Mouse (Mus musculus): ENCODE data around the gene Kif15.

The Kif15 gene

GRCm38 (mm10) chr9:122950643-122951475 lies at the start of gene Kif15, which contains the start of gene 1110059G10Rik:
TSS of gene Kif15 (plus strand) at chr9:122951046.
TSS of gene 1110059G10Rik (minus strand) at chr9:122951000.
- peak; percentile 97 for DNase-seq (ENCODE audit: low spot score)

DNA sequence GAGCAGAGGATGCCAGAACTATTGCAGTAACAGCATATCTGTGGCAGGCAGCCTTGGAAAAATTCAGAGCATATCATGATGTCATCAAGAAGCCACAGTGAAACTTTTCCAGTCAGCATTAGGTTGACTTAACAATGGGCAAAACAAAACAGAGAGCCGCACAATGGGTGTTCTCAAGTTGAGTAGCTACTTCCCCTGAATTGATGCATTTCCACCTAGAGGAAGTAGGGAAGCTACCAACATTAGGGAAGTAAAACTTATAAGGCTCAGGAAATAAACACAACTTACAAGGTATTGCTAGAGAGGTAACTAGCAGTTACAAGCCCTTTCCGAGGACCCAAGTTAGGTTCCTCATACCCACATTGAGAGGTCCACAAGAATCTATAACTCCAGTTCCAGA lies 49.8 kb upstream of the Kif15 start:
- no peak for DNase-seq (ENCODE audit: low spot score)

DNA sequence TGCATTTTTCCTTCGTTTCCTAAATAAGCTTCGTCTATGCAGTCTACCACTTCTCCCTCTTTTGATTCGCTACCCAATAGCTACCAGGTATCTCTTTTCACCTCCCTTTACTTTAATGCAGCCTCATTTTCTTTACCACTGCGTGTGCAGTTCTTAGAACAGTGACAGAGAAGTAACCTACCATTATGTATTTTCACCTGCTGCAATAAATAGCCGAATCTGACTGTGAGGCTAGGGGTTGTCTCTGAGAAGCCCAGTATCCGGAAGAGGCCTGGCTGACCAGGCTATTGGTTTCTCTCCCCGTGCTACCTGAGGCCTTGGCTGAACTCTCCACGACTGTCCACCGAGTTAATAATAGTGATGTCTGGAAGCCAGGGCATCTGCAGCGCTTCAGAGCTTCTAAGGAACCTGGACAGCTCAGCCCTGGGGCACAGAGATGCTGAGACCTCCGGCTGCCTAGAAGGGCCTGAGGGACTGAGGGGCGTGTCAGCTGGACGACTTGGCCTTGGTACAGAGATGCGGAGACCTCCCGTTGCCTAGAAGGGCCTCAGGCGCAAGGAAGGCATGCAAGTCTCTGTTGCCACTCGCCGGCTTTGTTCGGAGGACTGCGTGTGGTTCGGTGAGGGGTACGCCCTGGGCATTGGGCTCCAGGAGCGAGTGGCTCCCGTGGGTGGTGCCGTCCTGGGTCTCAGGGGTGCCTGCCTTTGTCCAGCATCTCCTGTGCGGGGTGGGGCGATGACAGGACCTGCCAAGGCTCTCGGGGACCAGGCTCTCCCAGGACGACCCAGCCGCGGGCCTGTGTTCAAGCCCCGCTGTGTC lies 47.9 kb upstream of the Kif15 start:
- DNase-seq (ENCODE audit: low spot score): peak; percentile 92

GRCm38 (mm10) chr9:122922436-122922835 lies 28.4 kb upstream of the Kif15 start:
- no peak for DNase-seq (ENCODE audit: low spot score)

DNA sequence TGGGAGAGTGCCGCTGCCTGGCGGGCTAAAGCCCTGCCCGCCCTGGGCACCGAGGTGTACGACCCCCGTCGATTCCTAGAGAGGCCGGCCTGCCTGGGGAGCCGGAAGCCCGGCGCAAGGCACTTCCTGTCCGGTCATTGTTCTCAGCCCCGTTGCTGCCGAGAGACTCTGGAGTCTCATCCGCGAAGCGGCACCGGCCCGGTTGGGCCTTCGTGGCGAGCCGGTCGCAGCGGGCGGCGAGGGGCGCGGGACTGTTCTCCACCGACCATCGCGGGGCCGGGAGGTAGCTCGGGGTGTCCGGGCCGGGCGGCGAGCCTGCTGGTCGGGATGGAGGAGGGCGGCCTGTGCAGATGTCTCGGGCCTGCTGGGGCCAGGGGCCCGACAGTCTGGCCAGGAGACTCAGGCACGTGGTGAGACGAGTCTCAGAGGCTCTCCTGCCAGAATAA lies 27.9 kb upstream of the Kif15 start, which contains the start of gene Zfp105:
TSS of gene Zfp105 (plus strand) at position 137 of the 446 bp plus-strand sequence.
- DNase-seq (ENCODE audit: low spot score): peak; percentile 94

DNA sequence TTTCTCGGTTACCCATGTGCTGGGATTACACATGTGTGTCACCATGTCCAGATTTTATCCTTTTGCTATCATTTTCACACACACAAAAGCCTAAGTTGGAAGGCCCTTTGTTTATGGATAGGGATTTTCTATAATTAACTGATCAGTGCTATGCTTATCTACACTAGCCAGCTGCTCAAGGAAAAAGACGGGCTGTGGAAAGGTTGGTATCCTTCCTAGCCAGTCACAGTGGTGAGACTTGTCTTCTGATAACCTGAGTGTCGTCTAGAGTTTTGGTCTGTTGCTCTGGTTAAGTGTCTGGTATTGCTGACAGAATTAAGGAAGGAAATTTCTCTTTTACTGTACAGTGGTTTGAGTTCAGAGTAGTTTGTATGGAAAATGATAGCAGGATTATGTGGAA lies 21.9 kb upstream of the Kif15 start:
- no peak for DNase-seq (ENCODE audit: low spot score)

GRCm38 (mm10) chr9:122998406-122999192 lies 47.8 kb downstream of the Kif15 start:
- DNase-seq (ENCODE audit: low spot score): no peak

DNA sequence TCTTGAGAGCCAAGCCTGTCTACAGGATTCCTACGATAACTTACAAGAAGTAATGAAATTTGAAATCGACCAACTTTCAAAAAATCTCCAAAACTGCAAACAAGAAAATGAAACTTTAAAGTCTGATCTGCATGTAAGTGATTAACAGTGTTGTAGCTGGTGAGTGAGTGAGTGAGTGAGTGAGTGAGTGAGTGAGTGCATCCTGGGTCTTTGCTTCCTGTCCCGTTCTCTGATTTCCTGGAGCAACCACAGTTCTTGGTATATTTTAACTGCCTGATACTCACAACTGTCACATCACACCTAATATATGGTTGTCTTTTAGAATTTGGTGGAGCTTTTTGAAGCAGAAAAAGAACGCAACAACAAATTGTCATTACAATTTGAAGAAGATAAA lies 48.3 kb downstream of the Kif15 start:
- no peak for DNase-seq (ENCODE audit: low spot score)

DNA sequence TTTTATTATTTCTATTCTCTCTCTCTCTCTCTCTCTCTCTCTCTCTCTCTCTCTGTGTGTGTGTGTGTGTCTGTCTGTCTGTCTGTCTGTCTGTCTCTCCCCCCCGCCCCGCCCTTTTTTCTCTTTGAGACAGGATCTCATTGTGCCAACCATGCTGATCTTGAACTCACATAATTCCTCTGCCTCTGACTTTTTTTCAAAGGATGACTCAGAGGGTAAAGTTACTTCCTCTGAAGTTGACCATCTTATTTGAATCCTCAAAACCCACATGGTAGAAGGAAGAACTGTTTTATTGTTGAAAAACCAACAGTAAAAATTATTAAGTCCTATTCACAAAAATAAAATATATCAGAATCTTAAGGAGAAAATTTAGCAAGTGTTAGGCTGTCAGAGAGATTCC lies 53.9 kb downstream of the Kif15 start:
- DNase-seq (ENCODE audit: low spot score): no peak

DNA sequence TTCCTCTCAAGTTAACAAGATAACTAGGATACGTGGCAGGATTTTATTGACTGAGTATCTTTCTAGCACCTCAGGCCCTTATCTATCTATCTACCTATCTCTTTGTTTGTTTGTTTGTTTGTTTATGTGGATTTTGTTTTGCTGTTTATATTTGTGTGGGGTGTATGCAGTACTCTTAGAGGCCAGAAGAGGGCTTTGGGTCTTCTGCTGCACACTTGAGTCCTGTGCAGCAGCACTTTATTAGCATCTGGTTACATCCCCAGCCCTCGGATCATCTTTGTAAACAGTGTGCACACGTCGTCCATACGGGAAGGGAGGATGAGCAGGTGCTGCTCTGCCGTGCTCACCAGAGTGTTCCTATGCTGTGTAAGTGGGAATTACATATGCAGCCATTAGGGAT lies 55.2 kb downstream of the Kif15 start:
- peak; percentile 7 for DNase-seq (ENCODE audit: low spot score)

- peak; percentile 89 for DNase-seq (ENCODE audit: low spot score)
Measured at GRCm38 (mm10) chr9:123020995-123021631, 70.3 kb downstream of the Kif15 start, which contains the start of gene Tmem42. TSS of gene Tmem42 (plus strand) at chr9:123021326.

- peak; percentile 50 for DNase-seq (ENCODE audit: low spot score)
Measured at GRCm38 (mm10) chr9:123021636-123022379, 71.0 kb downstream of the Kif15 start.

DNA sequence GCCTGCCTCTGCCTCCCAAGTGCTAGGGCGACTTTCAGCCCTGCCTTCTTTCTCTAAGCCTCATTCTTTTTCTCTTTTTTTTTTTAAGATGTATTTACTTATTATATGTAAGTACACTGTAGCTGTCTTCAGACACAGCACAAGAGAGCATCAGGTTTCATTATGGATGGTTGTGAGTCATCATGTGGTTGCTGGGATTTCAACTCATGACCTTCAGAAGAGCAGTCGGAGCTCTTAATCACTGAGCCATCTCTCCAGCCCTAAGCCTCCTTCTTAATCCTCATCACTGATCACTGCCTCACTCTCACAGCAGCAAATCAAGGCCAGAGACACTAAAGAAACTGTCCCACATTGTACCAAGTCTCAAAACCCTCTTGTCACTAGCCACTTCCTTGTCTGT lies 73.4 kb downstream of the Kif15 start:
- no peak for DNase-seq (ENCODE audit: low spot score)

DNA sequence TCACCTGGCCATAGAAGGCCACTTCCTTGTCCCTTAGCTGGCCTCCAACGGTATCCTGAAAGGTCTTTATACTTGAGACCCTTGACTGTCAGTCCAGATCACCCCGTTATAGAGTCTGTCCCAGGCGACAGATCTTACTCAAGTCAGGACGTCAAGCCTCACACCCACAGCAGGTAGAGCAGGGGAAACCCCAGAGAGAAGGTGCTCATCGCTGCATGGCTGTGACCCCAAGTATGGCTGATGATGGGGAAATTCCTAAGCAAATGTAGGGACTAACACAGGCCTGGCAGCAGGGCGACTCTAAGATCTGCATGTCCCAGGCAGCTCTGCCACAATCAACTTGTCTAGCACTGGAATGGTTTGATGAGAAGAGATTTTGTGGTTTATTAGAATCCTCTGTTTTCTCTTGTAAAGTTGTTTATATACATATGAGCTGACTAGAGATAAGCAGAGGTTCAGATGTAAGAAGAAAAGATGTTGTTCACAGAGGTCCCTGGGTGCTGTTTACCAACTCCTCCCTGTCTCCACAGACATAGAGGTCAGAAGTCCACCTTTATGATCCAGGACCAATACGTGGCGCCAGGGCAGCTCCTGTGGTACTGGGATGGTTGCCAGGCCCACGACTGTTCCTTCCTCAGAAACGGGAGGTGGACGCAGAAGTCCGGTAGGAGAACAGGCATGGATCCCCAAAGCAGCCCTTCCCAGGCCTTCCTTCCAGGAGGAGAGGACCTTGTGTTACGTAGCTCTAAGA lies 80.8 kb downstream of the Kif15 start:
- DNase-seq (ENCODE audit: low spot score): no peak

- no peak for DNase-seq (ENCODE audit: low spot score)
Measured at GRCm38 (mm10) chr9:123034426-123034825, 83.6 kb downstream of the Kif15 start, which contains the start of gene Tgm4. TSS of gene Tgm4 (plus strand) at chr9:123034726.

GRCm38 (mm10) chr9:123047665-123048064 lies 96.8 kb downstream of the Kif15 start:
- DNase-seq (ENCODE audit: low spot score): no peak

DNA sequence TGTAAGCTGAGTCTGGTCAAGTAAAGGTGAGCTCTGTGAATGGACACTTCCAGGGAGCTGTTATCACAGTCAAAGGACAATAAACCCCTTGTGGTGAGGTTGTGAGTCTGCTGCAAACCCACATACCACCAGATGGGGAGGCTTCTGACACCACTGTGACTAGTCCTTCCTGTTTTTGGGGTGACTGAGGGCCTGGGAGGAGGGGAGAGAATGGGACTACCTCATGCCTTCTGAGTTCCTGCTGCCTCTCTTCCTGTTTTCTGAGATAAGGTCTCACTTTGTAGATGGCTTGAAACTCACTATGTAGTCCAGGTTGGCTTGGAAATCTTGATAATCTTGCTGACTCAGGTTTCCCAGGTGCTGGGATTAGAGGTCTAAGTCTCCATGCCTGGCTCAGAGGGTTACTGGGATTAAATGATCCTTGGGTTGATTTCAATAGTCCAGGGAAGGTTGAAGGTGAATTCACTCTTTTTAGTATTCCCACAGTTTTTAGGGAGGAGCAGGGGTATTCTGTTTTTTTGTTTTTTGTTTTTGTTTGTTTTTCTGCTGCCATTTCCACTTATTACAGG lies 108.0 kb downstream of the Kif15 start:
- no peak for DNase-seq (ENCODE audit: low spot score)

- DNase-seq (ENCODE audit: low spot score): no peak
Measured at GRCm38 (mm10) chr9:123060172-123060571, 109.3 kb downstream of the Kif15 start.

Measured in embryo, embryonic 10.5 days (tissue).